Mouse (Mus musculus): ENCODE data around the gene Emilin3. TPM values are rescaled to one million over a fixed set of nuclear protein-coding genes. Genes with fewer than 3 reads are reported as not detected.

The Emilin3 gene
- polyA plus RNA-seq, 1 experiment, result 0.70 TPM

DNA sequence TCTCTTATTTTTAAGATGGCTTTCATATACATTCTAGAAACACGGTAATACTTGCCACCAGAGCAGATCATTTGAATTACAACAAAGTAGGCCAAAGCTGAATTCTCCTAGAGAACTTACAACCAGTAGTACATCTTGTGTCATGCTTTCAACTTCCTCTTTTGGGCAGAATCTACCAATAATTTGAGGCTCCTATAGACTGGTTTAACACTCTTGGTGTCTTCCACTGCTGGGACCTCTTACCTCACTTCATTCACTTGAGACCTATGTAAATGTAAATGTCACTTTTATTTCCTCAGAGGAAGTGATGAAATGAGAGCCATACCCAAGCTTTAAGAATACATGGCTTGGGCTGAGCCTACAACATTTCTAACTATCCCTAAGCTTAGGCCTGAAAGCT is 48.0 kb downstream of the Emilin3 start:
- Histone ChIP-seq H3K9me3 (replicated peaks; ENCODE audit: control insufficient read depth, insufficient read depth, low read length, poor library complexity, severe bottlenecking) (no peaks in the 10 kb centered on the region), H3K36me3 (ENCODE audit: control insufficient read depth, insufficient read depth, low read length, poor library complexity, severe bottlenecking) (no peaks in the 10 kb centered on the region), H3K27me3 (ENCODE audit: control insufficient read depth, insufficient read depth, low read length, poor library complexity, severe bottlenecking) (no peaks in the 10 kb centered on the region), H3K9ac (ENCODE audit: low read depth, poor library complexity, severe bottlenecking) (no peak overlapping the region), H3K4me3 (ENCODE audit: low read depth, low read length) (no peak overlapping the region), H3K4me1 (ENCODE audit: control insufficient read depth, insufficient read depth, low read length) (no peaks in the 10 kb centered on the region), H3K27ac (ENCODE audit: insufficient read depth, low read length) (no peak overlapping the region)
- TF ChIP-seq POLR2A (IDR thresholded peaks at IDR 0.05; ENCODE audit: insufficient read depth, low read length) (no peak), CTCF (IDR thresholded peaks at IDR 0.05; ENCODE audit: low read depth, low read length) (no peak), EP300 (IDR thresholded peaks at IDR 0.05; ENCODE audit: insufficient read depth, low read depth, low read length) (no peak)

DNA sequence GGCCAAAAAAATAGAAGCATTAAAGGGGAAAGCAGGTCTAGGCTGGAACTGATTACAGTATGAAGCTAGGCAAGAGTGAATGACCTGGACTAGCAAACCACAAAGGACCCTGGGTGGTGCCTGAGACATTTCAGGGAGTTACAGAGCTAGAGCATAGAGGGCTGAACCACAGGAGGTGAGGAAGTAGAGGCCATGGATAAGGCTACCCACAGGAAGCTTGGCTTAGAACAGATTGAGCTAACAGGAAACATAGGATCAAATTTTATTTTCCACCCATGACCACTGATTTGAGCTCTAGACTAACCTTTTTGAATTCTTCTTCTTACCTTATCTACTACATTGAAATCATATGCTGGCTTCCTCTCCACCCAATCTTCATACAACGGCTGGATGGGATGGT is 51.8 kb downstream of the Emilin3 start:
- no peak for TF ChIP-seq POLR2A (IDR thresholded peaks at IDR 0.05; ENCODE audit: insufficient read depth, low read length)
- no peak for TF ChIP-seq CTCF (IDR thresholded peaks at IDR 0.05; ENCODE audit: low read depth, low read length)
- TF ChIP-seq EP300 (IDR thresholded peaks at IDR 0.05; ENCODE audit: insufficient read depth, low read depth, low read length), result no peak
- no peak overlapping the region for H3K9ac ChIP-seq (ENCODE audit: low read depth, poor library complexity, severe bottlenecking)

More for the DNA sequence above, 51.8 kb downstream of the Emilin3 start:
- no peaks in the 10 kb centered on the region for H3K36me3 ChIP-seq (ENCODE audit: control insufficient read depth, insufficient read depth, low read length, poor library complexity, severe bottlenecking)
- H3K4me1 ChIP-seq (ENCODE audit: control insufficient read depth, insufficient read depth, low read length), result no peaks in the 10 kb centered on the region
- H3K9me3 ChIP-seq (replicated peaks; ENCODE audit: control insufficient read depth, insufficient read depth, low read length, poor library complexity, severe bottlenecking), result no peaks in the 10 kb centered on the region
- H3K27ac ChIP-seq (ENCODE audit: insufficient read depth, low read length), result no peak overlapping the region
- H3K27me3 ChIP-seq (ENCODE audit: control insufficient read depth, insufficient read depth, low read length, poor library complexity, severe bottlenecking), result no peaks in the 10 kb centered on the region
- no peak overlapping the region for H3K4me3 ChIP-seq (ENCODE audit: low read depth, low read length)

Other genes with a start within 250 kb of the Emilin3 start
- gene Plcg1, start 181.0 kb downstream of the Emilin3 start, polyA plus RNA-seq (2011; ENCODE audit: insufficient read depth, insufficient read length, low read depth, missing spikeins), result 76.8 and 82.1 TPM in 2 replicates
- 0.82 and 1.1 TPM in 2 replicates for gene Zhx3, start 39.3 kb downstream of the Emilin3 start, polyA plus RNA-seq (2011; ENCODE audit: insufficient read depth, insufficient read length, low read depth, missing spikeins)
- 5.6 and 7.0 TPM in 2 replicates for gene Lpin3, start 31.7 kb downstream of the Emilin3 start, polyA plus RNA-seq (2011; ENCODE audit: insufficient read depth, insufficient read length, low read depth, missing spikeins)
- 75.9 and 90.4 TPM in 2 replicates for gene Chd6, start 196.7 kb upstream of the Emilin3 start, polyA plus RNA-seq (2011; ENCODE audit: insufficient read depth, insufficient read length, low read depth, missing spikeins)

All from ES-Bruce4 (cell line).